In genomic region chr16:49289200-49290079, GRCm38 (mm10) we compare ENCODE assay signal across 9 mouse cellular contexts.
DNase-seq lines count a peak whose midpoint lies in the region; ATAC-seq lines count a peak whose summit lies in the region.
"Had no signal": no experiment of that assay in that cellular context is flagged by ENCODE, and none has a peak within 500 bp of the region (broad histone marks: within the 10 kb centered on the region; RNA-seq: fewer than 3 reads in every experiment).

No protein-coding gene starts in this region.

- no peaks in the 10 kb centered on the region for H3K27me3 ChIP-seq in heart, embryonic 12.5 days (replicated peaks)

- ATAC-seq in heart, embryonic 12.5 days (ENCODE audit: insufficient number of reproducible peaks, low FRiP score): peak; percentile 76
- ATAC-seq in erythroblast, adult 5-6 weeks (replicated peaks; ENCODE audit: low FRiP score, poor library complexity, severe bottlenecking): no peak

- H3K9ac ChIP-seq in heart, embryonic 12.5 days: no peak overlapping the region
- H3K9ac ChIP-seq: liver, embryonic 14.5 days had no signal

- no peaks in the 10 kb centered on the region for H3K9me3 ChIP-seq in heart, embryonic 12.5 days (replicated peaks)

- DNase-seq in testis, postnatal 14 days (ENCODE audit: low spot score): peak; percentile 12
- DNase-seq in testis, postnatal 10 days (ENCODE audit: low spot score): no peak
- DNase-seq in cerebellum, postnatal 25 days: peak; percentile 58 to 81
- peak; percentile 40 to 46 for DNase-seq in left cerebral cortex, postnatal 10 days (ENCODE audit: extremely low spot score in 1 of 2, low spot score in 2 of 2)
- DNase-seq in telencephalon, adult 2 months (ENCODE audit: low read depth, low spot score): peak; percentile 86
- DNase-seq in natural killer cell, adult 2 months (ENCODE audit: low spot score in 2 of 2): no peak

- intact Hi-C loops in left cerebral cortex, postnatal 10 days (cut with DNase I): no loop called here

- H3K4me2 ChIP-seq in heart, embryonic 12.5 days: no peak overlapping the region

- H3K4me3 ChIP-seq in heart, embryonic 12.5 days: no peak overlapping the region

- no peaks in the 10 kb centered on the region for H3K4me1 ChIP-seq in heart, embryonic 12.5 days (replicated peaks)

- peak overlapping the region; percentile 1; the same call in 1 of the 2 replicates for H3K27ac ChIP-seq in heart, embryonic 12.5 days (ENCODE audit: poor library complexity, severe bottlenecking)
- H3K27ac ChIP-seq: liver, embryonic 14.5 days had no signal

- H3K36me3 ChIP-seq in heart, embryonic 12.5 days: no peaks in the 10 kb centered on the region

- 69% methylated on average over 10 of the region's 10 CpGs for WGBS in heart, embryonic 12.5 days

Comparison
In these comparisons a context has a peak if more than half of its experiments do, and no peak if none do; other contexts are left out.
1. DNase-seq: peak in testis, postnatal 14 days (single experiment), cerebellum, postnatal 25 days (2 of 2), left cerebral cortex, postnatal 10 days (2 of 2) and telencephalon, adult 2 months (single experiment); none in testis, postnatal 10 days (single experiment) and natural killer cell, adult 2 months (0 of 2).